Mouse (Mus musculus) liver, embryonic 14.5 days (tissue): ENCODE measurements around the gene C1qtnf5.

ENCODE experiments used
- CTCF ChIP-seq: IDR thresholded peaks from 2 replicates; pipeline ENCODE4 v1.5.1; 2016; ENCODE audit warnings: antibody characterized with exemption, low read depth, control low read depth
- EP300 ChIP-seq: IDR thresholded peaks from 2 replicates; pipeline ENCODE4 v1.6.1; 2016; ENCODE audit warnings: antibody characterized with exemption, low read depth

DNA sequence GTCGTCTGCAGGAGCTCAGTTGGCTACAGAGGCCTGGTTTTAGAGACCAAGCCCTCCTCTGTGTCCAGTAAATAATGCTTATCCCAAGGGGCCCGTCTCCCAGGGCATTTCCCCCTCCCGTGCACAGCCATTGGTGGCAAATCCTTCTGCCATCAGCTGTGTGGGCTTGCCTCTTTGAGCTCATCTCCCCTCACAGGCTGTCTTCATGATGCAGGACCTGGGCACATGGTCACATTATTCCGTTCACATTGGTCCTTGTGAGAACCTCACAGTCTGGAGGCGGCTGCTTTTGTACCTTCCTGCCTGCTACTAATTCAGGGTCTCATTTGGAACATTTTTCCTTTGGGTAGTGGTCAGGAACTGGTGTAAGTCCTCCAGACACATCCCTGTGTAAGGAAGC, 34.9 kb downstream of the C1qtnf5 start:
- TF ChIP-seq CTCF, result no peak
- TF ChIP-seq EP300, result no peak
